Mouse (Mus musculus) liver, adult 2 months (tissue): ENCODE measurements around the gene Wsb1.

Experiments used
- CTCF ChIP-seq: fragments of 200-500 bp; IDR thresholded peaks from 2 replicates; pipeline ENCODE4 v1.5.1; 2011; ENCODE audit warnings: low read depth, low read length, control low read depth
- POLR2A ChIP-seq: fragments of 200-500 bp; IDR thresholded peaks from 2 replicates; pipeline ENCODE4 v1.6.1; 2011; ENCODE audit warnings: low read length, control low read depth; ENCODE audit not compliant: insufficient read depth; ENCODE audit errors: extremely low read depth

DNA sequence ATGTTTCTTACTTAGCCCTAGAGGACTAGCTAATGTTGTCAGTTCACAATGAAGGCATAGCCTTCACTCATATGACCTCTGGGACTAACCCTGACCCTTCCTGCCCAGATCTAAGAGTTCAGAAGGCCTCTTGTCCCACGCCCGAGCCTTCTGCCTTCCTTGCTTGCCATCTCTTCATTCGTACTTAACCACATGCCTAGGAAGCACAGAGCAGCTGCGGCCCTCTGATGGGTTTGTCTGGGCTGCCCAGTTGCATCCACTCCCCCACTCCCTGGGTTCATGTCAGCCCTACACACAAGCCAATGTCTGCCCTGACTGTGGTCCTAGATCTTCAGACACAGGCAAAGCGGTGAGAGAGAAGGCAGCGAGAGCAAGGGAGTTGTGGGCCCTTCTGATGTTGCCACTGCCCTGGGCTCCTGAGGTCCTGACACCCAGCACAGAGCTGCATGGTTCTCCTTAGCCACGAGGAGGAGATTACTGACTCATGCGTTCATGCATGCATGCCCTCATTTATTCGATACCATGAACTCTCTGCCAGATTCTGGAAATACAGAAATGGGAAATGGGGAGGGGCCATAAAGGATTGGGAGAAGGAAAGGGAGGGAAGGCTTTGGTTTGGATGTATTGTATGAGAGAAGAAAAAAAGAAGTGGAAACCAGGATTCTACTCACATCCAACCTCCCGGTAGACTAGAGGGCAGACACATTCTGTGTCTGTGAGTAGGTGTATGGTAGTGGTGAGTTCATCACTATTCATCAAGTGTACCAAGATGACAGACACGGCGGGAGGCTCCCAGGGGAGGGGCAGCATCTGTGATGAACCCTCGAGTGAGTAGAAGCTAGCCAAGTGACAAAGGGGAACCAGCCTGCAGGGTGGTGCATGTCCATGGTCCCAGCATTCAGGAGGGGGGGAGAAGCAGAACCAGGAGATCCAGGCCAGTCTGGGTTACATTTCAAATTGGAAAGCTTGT, 57.3 kb downstream of the Wsb1 start:
- TF ChIP-seq CTCF (no peak), POLR2A (no peak)
